Mouse (Mus musculus) embryonic facial prominence, embryonic 15.5 days (tissue): ENCODE measurements at regions not wholly inside any gene's neighbourhood (a gene's known extent, or its start where the extent isn't known, plus 50 kb on each side); places are given as distances from the start of the nearest gene placed in this dataset.

Source experiments
- ATAC-seq: fragments of 200-750 bp; cut with Nextera tagmentation; 2 replicates; pipeline ENCODE4 v1.8.0; 2017; ENCODE audit warnings: low read depth, moderate TSS enrichment; ENCODE audit not compliant: insufficient number of reproducible peaks, low FRiP score, low TSS enrichment
- H3K27ac ChIP-seq: fragments of 300-500 bp; sonication (generic); replicated peaks from 2 replicates; pipeline ENCODE4 v1.5.1; 2015; ENCODE audit warnings: mild to moderate bottlenecking, inconsistent platforms
- H3K27me3 ChIP-seq: fragments of 300-500 bp; sonication (generic); 2 replicates; pipeline ENCODE4 v1.6.1; 2015; ENCODE audit warnings: inconsistent platforms
- H3K36me3 ChIP-seq: fragments of 300-500 bp; sonication (generic); 2 replicates; pipeline ENCODE4 v1.6.1; 2015; ENCODE audit warnings: mild to moderate bottlenecking, inconsistent platforms
- H3K4me1 ChIP-seq: fragments of 300-500 bp; sonication (generic); 2 replicates; pipeline ENCODE4 v1.6.1; 2015; ENCODE audit warnings: inconsistent platforms
- H3K4me2 ChIP-seq: fragments of 300-500 bp; sonication (generic); replicated peaks from 2 replicates; pipeline ENCODE4 v1.6.1; 2015; ENCODE audit warnings: mild to moderate bottlenecking, inconsistent platforms
- H3K4me3 ChIP-seq: fragments of 300-500 bp; sonication (generic); replicated peaks from 2 replicates; pipeline ENCODE4 v1.5.1; 2015; ENCODE audit warnings: mild to moderate bottlenecking, inconsistent platforms
- H3K9ac ChIP-seq: fragments of 300-500 bp; sonication (generic); 2 replicates; pipeline ENCODE4 v1.6.1; 2015; ENCODE audit warnings: inconsistent platforms
- H3K9me3 ChIP-seq: fragments of 300-500 bp; sonication (generic); replicated peaks from 2 replicates; pipeline ENCODE4 v1.6.1; 2016; ENCODE audit warnings: inconsistent platforms
- WGBS: fragments of 180-500 bp; shearing (Covaris S2); methylation state at CpG from one replicate; pipeline ENCODE4 v1.1.7; 2015; 5-methylcytosine and 5-hydroxymethylcytosine counted together

GRCm38 (mm10) chr12:49832118-49832847 lies 447.3 kb downstream of the Gm43517 start:
- Histone ChIP-seq H3K9ac (no peak overlapping the region), H3K4me2 (no peak overlapping the region), H3K9me3 (no peaks in the 10 kb centered on the region), H3K27me3 (no peaks in the 10 kb centered on the region), H3K27ac (no peak overlapping the region), H3K4me3 (no peak overlapping the region), H3K4me1 (no peaks in the 10 kb centered on the region), H3K36me3 (no peaks in the 10 kb centered on the region)
- no peak for ATAC-seq
- WGBS = 36% methylated on average over 3 of the region's 3 CpGs

GRCm38 (mm10) chr12:49836282-49837070 lies 451.5 kb downstream of the Gm43517 start:
- Histone ChIP-seq H3K4me3 (no peak overlapping the region), H3K27me3 (no peaks in the 10 kb centered on the region), H3K4me2 (no peak overlapping the region), H3K27ac (no peak overlapping the region), H3K4me1 (no peaks in the 10 kb centered on the region), H3K9me3 (no peaks in the 10 kb centered on the region), H3K9ac (no peak overlapping the region), H3K36me3 (no peaks in the 10 kb centered on the region)
- ATAC-seq = no peak
- WGBS = 49% methylated on average over 7 of the region's 7 CpGs

GRCm38 (mm10) chr12:49885507-49885906 lies 500.5 kb downstream of the Gm43517 start:
- 69% methylated on average over 2 of the region's 2 CpGs for WGBS
- Histone ChIP-seq H3K27ac (no peak overlapping the region), H3K27me3 (no peaks in the 10 kb centered on the region), H3K4me1 (no peaks in the 10 kb centered on the region), H3K4me2 (no peak overlapping the region), H3K4me3 (no peak overlapping the region), H3K36me3 (no peaks in the 10 kb centered on the region), H3K9me3 (no peaks in the 10 kb centered on the region), H3K9ac (no peak overlapping the region)
- no peak for ATAC-seq

- Histone ChIP-seq H3K36me3 (no peaks in the 10 kb centered on the region), H3K4me3 (no peak overlapping the region), H3K9me3 (no peaks in the 10 kb centered on the region), H3K4me1 (no peaks in the 10 kb centered on the region), H3K27me3 (no peaks in the 10 kb centered on the region), H3K9ac (no peak overlapping the region), H3K27ac (no peak overlapping the region), H3K4me2 (no peak overlapping the region)
- WGBS = 36% methylated on average over 2 of the region's 2 CpGs
- no peak for ATAC-seq
Observed at GRCm38 (mm10) chr12:49887246-49887645, 502.3 kb downstream of the Gm43517 start.

- 79% methylated on average over 2 of the region's 2 CpGs for WGBS
- Histone ChIP-seq H3K27ac (no peak overlapping the region), H3K27me3 (no peaks in the 10 kb centered on the region), H3K36me3 (no peaks in the 10 kb centered on the region), H3K9me3 (no peaks in the 10 kb centered on the region), H3K4me2 (no peak overlapping the region), H3K4me3 (no peak overlapping the region), H3K4me1 (no peaks in the 10 kb centered on the region), H3K9ac (no peak overlapping the region)
- ATAC-seq = no peak
Observed at GRCm38 (mm10) chr12:49897768-49898167, 512.8 kb downstream of the Gm43517 start.

- H3K27me3 ChIP-seq = no peaks in the 10 kb centered on the region
- H3K36me3 ChIP-seq = no peaks in the 10 kb centered on the region
- no peaks in the 10 kb centered on the region for H3K4me1 ChIP-seq
- H3K4me3 ChIP-seq = no peak overlapping the region
- no peak overlapping the region for H3K4me2 ChIP-seq
- no peak for ATAC-seq
- H3K9me3 ChIP-seq = no peaks in the 10 kb centered on the region
- WGBS = 83% methylated on average over 3 of the region's 3 CpGs
- no peak overlapping the region for H3K9ac ChIP-seq
- no peak overlapping the region for H3K27ac ChIP-seq
Observed at GRCm38 (mm10) chr12:49915691-49916090, 530.7 kb downstream of the Gm43517 start.

GRCm38 (mm10) chr12:49921608-49922007 lies 536.6 kb downstream of the Gm43517 start:
- no peak overlapping the region for H3K27ac ChIP-seq
- H3K4me3 ChIP-seq = no peak overlapping the region
- no peak for ATAC-seq
- no peaks in the 10 kb centered on the region for H3K9me3 ChIP-seq
- no peaks in the 10 kb centered on the region for H3K36me3 ChIP-seq
- H3K4me1 ChIP-seq = no peaks in the 10 kb centered on the region
- no peak overlapping the region for H3K9ac ChIP-seq
- H3K27me3 ChIP-seq = no peaks in the 10 kb centered on the region
- 47% methylated on average over 2 of the region's 2 CpGs for WGBS
- no peak overlapping the region for H3K4me2 ChIP-seq

- Histone ChIP-seq H3K36me3 (no peaks in the 10 kb centered on the region), H3K9ac (no peak overlapping the region), H3K4me3 (no peak overlapping the region), H3K27me3 (no peaks in the 10 kb centered on the region), H3K4me2 (no peak overlapping the region), H3K27ac (no peak overlapping the region), H3K4me1 (no peaks in the 10 kb centered on the region), H3K9me3 (no peaks in the 10 kb centered on the region)
- WGBS = 69% methylated on average over 2 of the region's 2 CpGs
- ATAC-seq = no peak
Observed at GRCm38 (mm10) chr12:49940818-49941217, 555.8 kb downstream of the Gm43517 start.

- Histone ChIP-seq H3K27me3 (no peaks in the 10 kb centered on the region), H3K4me3 (no peak overlapping the region), H3K9me3 (no peaks in the 10 kb centered on the region), H3K4me2 (no peak overlapping the region), H3K4me1 (no peaks in the 10 kb centered on the region), H3K9ac (no peak overlapping the region), H3K27ac (no peak overlapping the region), H3K36me3 (no peaks in the 10 kb centered on the region)
- 0 out of 2 replicates have a peak, but pooled peaks have one; percentile 51 for ATAC-seq
- 47% methylated on average over 9 of the region's 9 CpGs for whole genome bisulfite sequencing
Observed at GRCm38 (mm10) chr12:49944911-49945627, 560.1 kb downstream of the Gm43517 start.

- WGBS = 55% methylated on average over 4 of the region's 4 CpGs
Observed at GRCm38 (mm10) chr12:49945628-49946220, 560.8 kb downstream of the Gm43517 start.

GRCm38 (mm10) chr12:49946752-49947260 lies 561.8 kb downstream of the Gm43517 start:
- no peak overlapping the region for H3K27ac ChIP-seq
- H3K9me3 ChIP-seq = no peaks in the 10 kb centered on the region
- 62% methylated on average over 5 of the region's 5 CpGs for WGBS
- H3K4me2 ChIP-seq = no peak overlapping the region
- H3K9ac ChIP-seq = no peak overlapping the region
- H3K4me3 ChIP-seq = no peak overlapping the region
- ATAC-seq = no peak
- H3K27me3 ChIP-seq = no peaks in the 10 kb centered on the region
- no peaks in the 10 kb centered on the region for H3K4me1 ChIP-seq
- H3K36me3 ChIP-seq = no peaks in the 10 kb centered on the region

More at GRCm38 (mm10) chr12:49945628-49946220, 560.8 kb downstream of the Gm43517 start:
- no peak for ATAC-seq
- no peaks in the 10 kb centered on the region for H3K9me3 ChIP-seq
- no peak overlapping the region for H3K4me3 ChIP-seq
- H3K36me3 ChIP-seq = no peaks in the 10 kb centered on the region
- no peaks in the 10 kb centered on the region for H3K4me1 ChIP-seq
- H3K27ac ChIP-seq = no peak overlapping the region
- H3K4me2 ChIP-seq = no peak overlapping the region
- no peaks in the 10 kb centered on the region for H3K27me3 ChIP-seq
- H3K9ac ChIP-seq = no peak overlapping the region
